Mouse (Mus musculus) E14TG2a.4 (cell line): ENCODE data around the gene Gyg.

Experiments used
- CTCF ChIP-seq: conservative IDR thresholded peaks from 2 replicates; pipeline ENCODE4 v1.5.1; 2014; ENCODE audit warnings: low read length
- POU5F1 ChIP-seq: IDR thresholded peaks from 2 replicates; pipeline ENCODE4 v1.6.1; 2014; ENCODE audit warnings: low read length, borderline replicate concordance

DNA sequence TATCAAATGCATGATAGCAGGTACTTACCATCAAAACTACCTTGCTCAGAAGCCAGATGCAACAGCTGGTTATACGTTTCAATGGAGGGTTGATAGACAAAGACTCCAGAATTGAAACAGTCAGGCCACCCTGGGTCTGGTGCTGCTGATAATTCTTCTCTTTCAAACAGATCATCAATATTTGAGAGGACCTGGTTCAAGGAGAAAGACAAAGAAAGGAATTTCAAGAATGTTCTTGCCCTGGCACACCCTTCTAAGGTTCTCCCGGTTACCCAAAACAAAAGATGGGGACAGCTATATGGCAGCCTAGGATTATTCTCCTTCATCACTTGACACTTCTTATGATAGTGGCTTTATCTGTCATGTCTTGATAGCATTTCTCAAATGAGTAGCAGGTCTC, 4.6 kb downstream of the Gyg start:
- TF ChIP-seq CTCF, result no peak
- TF ChIP-seq POU5F1, result no peak
